Mouse (Mus musculus) A20 (cell line): ENCODE data around the gene Fam205a2.
"Not testable (repeated sequence)": the region's sequence is repeated elsewhere in the genome, so short reads cannot be mapped to it uniquely, and the experiment has no call there.

ENCODE experiments used
- DNase-seq: peaks from one replicate; pipeline ENCODE4 v3.0.0-alpha.2; 2011; ENCODE audit warnings: low read depth, low spot score

The Fam205a2 gene

DNA sequence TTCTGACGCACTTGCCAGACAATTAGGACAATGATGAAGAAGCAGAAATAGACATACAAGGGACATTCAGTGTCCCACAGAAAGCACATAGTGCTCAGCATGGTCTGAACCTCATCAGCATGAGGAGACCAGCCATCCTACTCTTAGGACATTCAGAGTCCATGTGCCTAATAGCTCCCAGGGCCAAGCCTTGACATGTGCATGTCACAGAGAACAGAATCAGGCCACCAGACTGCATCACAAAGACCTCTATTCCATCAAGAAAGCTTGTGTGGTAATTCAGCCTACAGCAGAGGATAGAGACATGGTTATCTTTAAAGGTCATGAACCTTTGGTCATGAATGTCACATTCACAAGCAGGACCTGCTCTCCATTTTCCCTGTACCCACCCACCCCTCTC lies at the start of gene Fam205a2:
TSS of gene Fam205a2 (minus strand) at position 101 of the 400 bp plus-strand sequence.
- DNase-seq: not testable (repeated sequence)
